Mouse (Mus musculus) MEL (cell line): ENCODE measurements around the gene Lsm14a. TPM values are rescaled to one million over a fixed set of nuclear protein-coding genes. Genes with fewer than 3 reads are reported as not detected.

Experiments used
- DNase-seq: peaks from one replicate; pipeline ENCODE4 v3.0.0; 2011; ENCODE audit warnings: low read depth, low spot score
- H3K27ac ChIP-seq: 2 replicates; pipeline ENCODE4 v1.5.1; 2012; ENCODE audit warnings: low read depth, mild to moderate bottlenecking, control low read depth, low read length, moderate library complexity; ENCODE audit not compliant: control insufficient read depth
- H3K27me3 ChIP-seq, 2 experiments: fragments of 150-350 bp in 1 of 2; sonication (generic) in 1 of 2; 2 replicates each; pipeline ENCODE4 v1.6.1; 2012; ENCODE audit warnings: low read length in 2 of 2, mild to moderate bottlenecking in 2 of 2, improper control_type of control experiment in 1 of 2, moderate library complexity in 1 of 2; ENCODE audit not compliant: insufficient read depth in 2 of 2, control insufficient read depth in 1 of 2
- H3K36me3 ChIP-seq, 2 experiments: 2 replicates each; pipeline ENCODE4 v1.6.1; 2012 to 2014; ENCODE audit warnings: low read length in 2 of 2, improper control_type of control experiment in 1 of 2, inconsistent platforms in 1 of 2, mild to moderate bottlenecking in 1 of 2; ENCODE audit not compliant: insufficient read depth in 2 of 2, control insufficient read depth in 1 of 2
- H3K4me1 ChIP-seq, 2 experiments: fragments of 150-350 bp in 1 of 2; sonication (generic) in 1 of 2; 2 replicates each; pipeline ENCODE4 v1.6.1; 2012; ENCODE audit warnings: low read length in 2 of 2, improper control_type of control experiment in 1 of 2, mild to moderate bottlenecking in 1 of 2; ENCODE audit not compliant: insufficient read depth in 2 of 2, control insufficient read depth in 1 of 2
- H3K4me3 ChIP-seq, 2 experiments: fragments of 150-350 bp in 1 of 2; sonication (generic) in 1 of 2; 2 replicates each; pipeline ENCODE4 v1.5.1; 2012; ENCODE audit warnings: low read depth in 2 of 2, low read length in 2 of 2, mild to moderate bottlenecking in 2 of 2, moderate library complexity in 2 of 2, control low read depth in 1 of 2, improper control_type of control experiment in 1 of 2; ENCODE audit not compliant: control insufficient read depth in 1 of 2, insufficient read depth in 1 of 2
- H3K79me2 ChIP-seq: 2 replicates; pipeline ENCODE4 v1.6.1; 2012; ENCODE audit warnings: mild to moderate bottlenecking, low read length, moderate library complexity; ENCODE audit not compliant: control insufficient read depth, poor library complexity, insufficient read depth
- H3K9ac ChIP-seq: 2 replicates; pipeline ENCODE4 v1.6.1; 2012; ENCODE audit warnings: low read depth, mild to moderate bottlenecking, control low read depth, low read length, moderate library complexity; ENCODE audit not compliant: control insufficient read depth, poor library complexity, severe bottlenecking
- H3K9me3 ChIP-seq: fragments of 150-350 bp; sonication (generic); replicated peaks from 2 replicates; pipeline ENCODE4 v1.6.1; 2012; ENCODE audit warnings: mild to moderate bottlenecking, low read length, improper control_type of control experiment, moderate library complexity; ENCODE audit not compliant: insufficient read depth
- BHLHE40 ChIP-seq: IDR thresholded peaks from 2 replicates; pipeline ENCODE4 v1.6.1; 2012; ENCODE audit warnings: low read depth, mild to moderate bottlenecking, inconsistent platforms, low read length, improper control_type of control experiment, borderline replicate concordance
- E2F4 ChIP-seq: IDR thresholded peaks from 2 replicates; pipeline ENCODE4 v1.6.1; 2011; ENCODE audit warnings: low read depth, low read length, improper control_type of control experiment, borderline replicate concordance
- ELF1 ChIP-seq: IDR thresholded peaks from 2 replicates; pipeline ENCODE4 v1.6.1; 2014; ENCODE audit warnings: low read depth, mild to moderate bottlenecking, inconsistent platforms, low read length, improper control_type of control experiment, moderate library complexity
- EP300 ChIP-seq, 2 experiments: IDR thresholded peaks; 2 replicates each; pipeline ENCODE4 v1.6.1; 2011; ENCODE audit warnings: improper control_type of control experiment in 2 of 2, low read length in 2 of 2, low read depth in 1 of 2, mild to moderate bottlenecking in 1 of 2
- ETS1 ChIP-seq: IDR thresholded peaks from 2 replicates; pipeline ENCODE4 v1.6.1; 2012; ENCODE audit warnings: low read depth, mild to moderate bottlenecking, inconsistent platforms, low read length, improper control_type of control experiment, moderate library complexity
- GABPA ChIP-seq: IDR thresholded peaks from 2 replicates; pipeline ENCODE4 v1.6.1; 2012; ENCODE audit warnings: low read depth, mild to moderate bottlenecking, inconsistent platforms, low read length, improper control_type of control experiment, moderate library complexity
- GATA1 ChIP-seq: IDR thresholded peaks from 2 replicates; pipeline ENCODE4 v1.6.1; 2011; ENCODE audit warnings: low read depth, low read length, improper control_type of control experiment
- KAT2A ChIP-seq: conservative IDR thresholded peaks from 2 replicates; pipeline ENCODE4 v1.6.1; 2012; ENCODE audit warnings: low read depth, low read length, improper control_type of control experiment, inconsistent platforms
- MAFK ChIP-seq: IDR thresholded peaks from 2 replicates; pipeline ENCODE4 v1.6.1; 2011; ENCODE audit warnings: low read depth, mild to moderate bottlenecking, low read length, improper control_type of control experiment, borderline replicate concordance
- MAX ChIP-seq: IDR thresholded peaks from 2 replicates; pipeline ENCODE4 v1.6.1; 2011; ENCODE audit warnings: low read length, improper control_type of control experiment
- MAZ ChIP-seq: IDR thresholded peaks from 2 replicates; pipeline ENCODE4 v1.6.1; 2012; ENCODE audit warnings: low read depth, mild to moderate bottlenecking, inconsistent platforms, low read length, improper control_type of control experiment
- MXI1 ChIP-seq: IDR thresholded peaks from 2 replicates; pipeline ENCODE4 v1.6.1; 2011; ENCODE audit warnings: mild to moderate bottlenecking, low read depth, low read length, improper control_type of control experiment
- MYB ChIP-seq: IDR thresholded peaks from 2 replicates; pipeline ENCODE4 v1.6.1; 2011; ENCODE audit warnings: mild to moderate bottlenecking, low read depth, low read length, improper control_type of control experiment
- MYC ChIP-seq: IDR thresholded peaks from 2 replicates; pipeline ENCODE4 v1.6.1; 2011; ENCODE audit warnings: low read depth, mild to moderate bottlenecking, low read length, improper control_type of control experiment, moderate library complexity
- NELFE ChIP-seq: IDR thresholded peaks from 2 replicates; pipeline ENCODE4 v1.6.1; 2011; ENCODE audit warnings: low read depth, low read length, improper control_type of control experiment
- POLR2A ChIP-seq, 2 experiments: IDR thresholded peaks; 2 replicates each; pipeline ENCODE4 v1.6.1; 2011 to 2012; ENCODE audit warnings: low read length in 2 of 2, mild to moderate bottlenecking in 2 of 2, control low read depth in 1 of 2, improper control_type of control experiment in 1 of 2, low read depth in 1 of 2, moderate library complexity in 1 of 2; ENCODE audit not compliant: control insufficient read depth in 1 of 2, insufficient read depth in 1 of 2, poor library complexity in 1 of 2
- RAD21 ChIP-seq: IDR thresholded peaks from 2 replicates; pipeline ENCODE4 v1.6.1; 2011; ENCODE audit warnings: mild to moderate bottlenecking, low read depth, low read length, improper control_type of control experiment
- SIN3A ChIP-seq: IDR thresholded peaks from 2 replicates; pipeline ENCODE4 v1.6.1; 2012; ENCODE audit warnings: low read length, improper control_type of control experiment, inconsistent platforms
- TAL1 ChIP-seq: IDR thresholded peaks from 2 replicates; pipeline ENCODE4 v1.6.1; 2012; ENCODE audit warnings: mild to moderate bottlenecking, inconsistent platforms, low read length, moderate library complexity, mixed read lengths
- TBP ChIP-seq: IDR thresholded peaks from 2 replicates; pipeline ENCODE4 v1.8.0; 2011; ENCODE audit warnings: low read depth, low read length, improper control_type of control experiment
- TCF12 ChIP-seq: IDR thresholded peaks from 2 replicates; pipeline ENCODE4 v1.6.1; 2014; ENCODE audit warnings: low read depth, mild to moderate bottlenecking, inconsistent platforms, low read length, improper control_type of control experiment, moderate library complexity
- UBTF ChIP-seq: IDR thresholded peaks from 2 replicates; pipeline ENCODE4 v1.6.1; 2012; ENCODE audit warnings: low read depth, mild to moderate bottlenecking, inconsistent platforms, low read length, improper control_type of control experiment, moderate library complexity, borderline replicate concordance; ENCODE audit not compliant: insufficient read depth
- USF1 ChIP-seq: IDR thresholded peaks from 2 replicates; pipeline ENCODE4 v1.6.1; 2014; ENCODE audit warnings: low read depth, mild to moderate bottlenecking, inconsistent platforms, low read length, improper control_type of control experiment, moderate library complexity
- USF2 ChIP-seq, 2 experiments: IDR thresholded peaks; 2 replicates each; pipeline ENCODE4 v1.6.1; 2011 to 2012; ENCODE audit warnings: improper control_type of control experiment in 2 of 2, low read length in 2 of 2, borderline replicate concordance in 1 of 2, inconsistent platforms in 1 of 2, low read depth in 1 of 2, mild to moderate bottlenecking in 1 of 2; ENCODE audit not compliant: insufficient read depth in 1 of 2
- polyA plus RNA-seq, 2 experiments: library from polyadenylated mRNA; stranded (reverse) in 1 of 2; unstranded in 1 of 2; fragments of >175 nt in 1 of 2; fragments of >200 nt in 1 of 2; gene quantifications; 2 replicates each; pipeline versions ENCODE4 v1.2.1 to v1.2.4; 2012; ENCODE audit warnings: low replicate concordance in 2 of 2, low read depth in 1 of 2; ENCODE audit not compliant: insufficient read length in 2 of 2, insufficient read depth in 1 of 2, missing spikeins in 1 of 2
- total RNA-seq: library from RNA; depleted of rRNA; stranded (reverse); fragments of 300-350 nt; gene quantifications from 2 replicates; pipeline ENCODE4 v1.2.3, GENCODE M21; 2012

The Lsm14a gene
- total and polyA plus RNA-seq, 3 experiments: 66.4 to 371 (median 233) TPM

- TF ChIP-seq MYC: no peak
- TF ChIP-seq E2F4: no peak
- TF ChIP-seq KAT2A: no peak
- no peak for TF ChIP-seq MAFK
- no peak for TF ChIP-seq TCF12
- peak; percentile 83; the same call in 1 of the 2 replicates for TF ChIP-seq MAZ
- TF ChIP-seq GABPA: no peak
- TF ChIP-seq USF1: no peak
- TF ChIP-seq BHLHE40: peak; percentile 45; the same call in 1 of the 2 replicates
- TF ChIP-seq TBP: no peak
- TF ChIP-seq RAD21: no peak
- no peak for TF ChIP-seq GATA1
- TF ChIP-seq POLR2A (IDR thresholded peaks at IDR 0.05; ENCODE audit: control insufficient read depth in 1 of 2, insufficient read depth in 1 of 2, low read depth in 1 of 2, low read length in 2 of 2, poor library complexity in 1 of 2): peak; percentile 68 to 85; a peak in 2 of 4 replicates
- peak; percentile 41; the same call in 1 of the 2 replicates for TF ChIP-seq ELF1
- no peak for TF ChIP-seq MYB
- TF ChIP-seq USF2 (IDR thresholded peaks at IDR 0.05; ENCODE audit: borderline replicate concordance in 1 of 2, insufficient read depth in 1 of 2, low read depth in 1 of 2, low read length in 2 of 2): no peak
- no peak; the same call in 1 of the 2 replicates for TF ChIP-seq MXI1
Observed at GRCm38 (mm10) chr7:34313443-34313875, 79.7 kb downstream of the Lsm14a start, which contains the start of gene 4931406P16Rik (continued).

- Histone ChIP-seq H3K27me3 (no peaks in the 10 kb centered on the region), H3K4me3 (peak overlapping the region; percentile 61 to 89), H3K4me1 (peaks cover 6% of the 10 kb centered on the region in 2 experiments; a peak in 3 of 4 replicates), H3K79me2 (peaks cover 3% of the 10 kb centered on the region; the same call in 1 of the 2 replicates), H3K27ac (peak overlapping the region; percentile 21), H3K9me3 (no peaks in the 10 kb centered on the region), H3K9ac (peak overlapping the region; percentile 72), H3K36me3 (peaks cover 0 to 8% of the 10 kb centered on the region in 2 experiments; a peak in 2 of 4 replicates)
- DNase-seq: peak; percentile 68
- TF ChIP-seq GATA1 (peak; percentile 31; the same call in 1 of the 2 replicates), KAT2A (no peak), EP300 (IDR thresholded peaks at IDR 0.05; ENCODE audit: low read depth in 1 of 2, low read length in 2 of 2) (peak in 1 of 2 experiments; percentile 29; a peak in 1 of 4 replicates), MYC (peak; percentile 63; the same call in 1 of the 2 replicates), NELFE (no peak), SIN3A (peak; percentile 87), TAL1 (peak; percentile 66), MXI1 (peak; percentile 96), MAX (peak; percentile 70), UBTF (no peak), ETS1 (0 out of 2 replicates have a peak, but pooled peaks have one; percentile 37), TCF12 (peak; percentile 49), RAD21 (no peak), POLR2A (IDR thresholded peaks at IDR 0.05; ENCODE audit: control insufficient read depth in 1 of 2, insufficient read depth in 1 of 2, low read depth in 1 of 2, low read length in 2 of 2, poor library complexity in 1 of 2) (peak in 1 of 2 experiments; percentile 10; a peak in 1 of 4 replicates)
Observed at GRCm38 (mm10) chr7:34312786-34313442, 80.2 kb downstream of the Lsm14a start.
